Mouse (Mus musculus) E14TG2a.4 (cell line): ENCODE measurements around the gene E030018B13Rik.

Experiments
- H3K27me3 ChIP-seq: 2 replicates; pipeline ENCODE4 v1.6.1; 2014; ENCODE audit warnings: low read length, control low read depth; ENCODE audit not compliant: insufficient read depth
- H3K36me3 ChIP-seq: 2 replicates; pipeline ENCODE4 v1.6.1; 2014; ENCODE audit warnings: low read length, control low read depth; ENCODE audit not compliant: insufficient read depth
- H3K4me1 ChIP-seq: replicated peaks from 2 replicates; pipeline ENCODE4 v1.6.1; 2014; ENCODE audit warnings: low read depth, low read length, control low read depth
- H3K4me3 ChIP-seq: replicated peaks from 2 replicates; pipeline ENCODE4 v1.5.1; 2014; ENCODE audit warnings: mild to moderate bottlenecking, low read length
- H3K9me3 ChIP-seq: 2 replicates; pipeline ENCODE4 v1.6.1; 2014; ENCODE audit warnings: low read length, control low read depth
- CTCF ChIP-seq: conservative IDR thresholded peaks from 2 replicates; pipeline ENCODE4 v1.5.1; 2014; ENCODE audit warnings: low read length
- NANOG ChIP-seq: IDR thresholded peaks from 2 replicates; pipeline ENCODE4 v1.6.1; 2014; ENCODE audit warnings: borderline replicate concordance, low read length, mixed read lengths
- POU5F1 ChIP-seq: IDR thresholded peaks from 2 replicates; pipeline ENCODE4 v1.6.1; 2014; ENCODE audit warnings: low read length, borderline replicate concordance

E030018B13Rik gene

GRCm38 (mm10) chr7:63956138-63956823 lies 39.6 kb downstream of the E030018B13Rik start:
- Histone ChIP-seq H3K4me3 (peak overlapping the region; percentile 81), H3K9me3 (0 out of 2 replicates have a peak, but pooled peaks cover 3% of the 10 kb centered on the region), H3K4me1 (peaks cover 80% of the 10 kb centered on the region), H3K36me3 (peaks cover 5% of the 10 kb centered on the region; the same call in 1 of the 2 replicates), H3K27me3 (no peaks in the 10 kb centered on the region)
- TF ChIP-seq CTCF: no peak

- Histone ChIP-seq H3K36me3 (peaks cover 5% of the 10 kb centered on the region; the same call in 1 of the 2 replicates), H3K9me3 (0 out of 2 replicates have a peak, but pooled peaks cover 3% of the 10 kb centered on the region), H3K4me1 (peaks cover 77% of the 10 kb centered on the region), H3K27me3 (no peaks in the 10 kb centered on the region), H3K4me3 (peak overlapping the region; percentile 81)
- TF ChIP-seq CTCF: no peak
- peak; percentile 99 for TF ChIP-seq POU5F1
- peak; percentile 58 for TF ChIP-seq NANOG
Observed at GRCm38 (mm10) chr7:63956981-63957713, 40.5 kb downstream of the E030018B13Rik start.

- Histone ChIP-seq H3K4me1 (peaks cover 77% of the 10 kb centered on the region), H3K4me3 (peak overlapping the region; percentile 81), H3K36me3 (peaks cover 5% of the 10 kb centered on the region; the same call in 1 of the 2 replicates), H3K27me3 (no peaks in the 10 kb centered on the region), H3K9me3 (0 out of 2 replicates have a peak, but pooled peaks cover 3% of the 10 kb centered on the region)
- TF ChIP-seq CTCF (no peak), POU5F1 (no peak), NANOG (no peak)
Observed at GRCm38 (mm10) chr7:63957872-63958640, 41.4 kb downstream of the E030018B13Rik start.

GRCm38 (mm10) chr7:63963632-63964031 lies 47.0 kb downstream of the E030018B13Rik start:
- Histone ChIP-seq H3K9me3 (0 out of 2 replicates have a peak, but pooled peaks cover 3% of the 10 kb centered on the region), H3K36me3 (peaks cover 3% of the 10 kb centered on the region; the same call in 1 of the 2 replicates), H3K4me1 (peaks cover 50% of the 10 kb centered on the region), H3K27me3 (no peaks in the 10 kb centered on the region), H3K4me3 (no peak overlapping the region)
- TF ChIP-seq NANOG: no peak
- TF ChIP-seq CTCF: no peak
- no peak for TF ChIP-seq POU5F1

GRCm38 (mm10) chr7:63964121-63964520 lies 47.5 kb downstream of the E030018B13Rik start:
- TF ChIP-seq NANOG (no peak), CTCF (no peak), POU5F1 (no peak)
- Histone ChIP-seq H3K9me3 (0 out of 2 replicates have a peak, but pooled peaks cover 3% of the 10 kb centered on the region), H3K4me3 (no peak overlapping the region), H3K27me3 (no peaks in the 10 kb centered on the region), H3K36me3 (no peaks in the 10 kb centered on the region; the same call in 1 of the 2 replicates), H3K4me1 (peaks cover 45% of the 10 kb centered on the region)

GRCm38 (mm10) chr7:63965135-63965534 lies 48.5 kb downstream of the E030018B13Rik start:
- H3K36me3 ChIP-seq: no peaks in the 10 kb centered on the region
- no peak overlapping the region for H3K4me3 ChIP-seq
- TF ChIP-seq CTCF (no peak), POU5F1 (no peak), NANOG (no peak)
- no peaks in the 10 kb centered on the region for H3K27me3 ChIP-seq
- H3K9me3 ChIP-seq: 0 out of 2 replicates have a peak, but pooled peaks cover 3% of the 10 kb centered on the region
- peaks cover 37% of the 10 kb centered on the region for H3K4me1 ChIP-seq

GRCm38 (mm10) chr7:63965635-63966418 lies 49.2 kb downstream of the E030018B13Rik start:
- H3K4me3 ChIP-seq: no peak overlapping the region
- no peaks in the 10 kb centered on the region for H3K27me3 ChIP-seq
- no peaks in the 10 kb centered on the region for H3K9me3 ChIP-seq
- TF ChIP-seq CTCF (no peak), POU5F1 (no peak), NANOG (no peak)
- no peaks in the 10 kb centered on the region for H3K36me3 ChIP-seq
- peaks cover 37% of the 10 kb centered on the region for H3K4me1 ChIP-seq

GRCm38 (mm10) chr7:63969941-63970340 lies 53.3 kb downstream of the E030018B13Rik start:
- peaks cover 20% of the 10 kb centered on the region for H3K4me1 ChIP-seq
- H3K36me3 ChIP-seq: no peaks in the 10 kb centered on the region
- no peaks in the 10 kb centered on the region for H3K9me3 ChIP-seq
- TF ChIP-seq NANOG (no peak), CTCF (no peak), POU5F1 (no peak)
- H3K27me3 ChIP-seq: no peaks in the 10 kb centered on the region
- no peak overlapping the region for H3K4me3 ChIP-seq
